Mouse (Mus musculus) heart, embryonic 10.5 days (tissue): ENCODE measurements around the gene Gm6268. TPM values are rescaled to one million over a fixed set of nuclear protein-coding genes. Genes with fewer than 3 reads are reported as not detected.

ENCODE experiments used
- DNase-seq: peaks from one replicate; pipeline ENCODE4 v3.0.0-alpha.2; 2017; ENCODE audit warnings: low spot score
- H3K27ac ChIP-seq: fragments of 300-500 bp; sonication (generic); 2 replicates; pipeline ENCODE4 v1.5.1; 2016; ENCODE audit warnings: mild to moderate bottlenecking
- H3K27me3 ChIP-seq: fragments of 300-500 bp; sonication (generic); 2 replicates; pipeline ENCODE4 v1.6.1; 2016; ENCODE audit warnings: mild to moderate bottlenecking; ENCODE audit not compliant: poor library complexity, insufficient read depth, severe bottlenecking
- H3K36me3 ChIP-seq: fragments of 300-500 bp; sonication (generic); 2 replicates; pipeline ENCODE4 v1.6.1; 2016; ENCODE audit warnings: mild to moderate bottlenecking, moderate library complexity
- H3K4me1 ChIP-seq: fragments of 300-500 bp; sonication (generic); 2 replicates; pipeline ENCODE4 v1.6.1; 2016; ENCODE audit warnings: mild to moderate bottlenecking
- H3K4me3 ChIP-seq: fragments of 300-500 bp; sonication (generic); 2 replicates; pipeline ENCODE4 v1.5.1; 2016; ENCODE audit warnings: mild to moderate bottlenecking, moderate library complexity
- H3K9me3 ChIP-seq: fragments of 300-500 bp; sonication (generic); 2 replicates; pipeline ENCODE4 v1.6.1; 2016; ENCODE audit warnings: mild to moderate bottlenecking, moderate library complexity
- WGBS: fragments of 180-500 bp; shearing (Covaris S2); methylation state at CpG from one replicate; pipeline ENCODE4 v1.1.7; 2016; 5-methylcytosine and 5-hydroxymethylcytosine counted together
- microRNA-seq: library from miRNA; unstranded; fragments of <30 nt; microRNA quantifications from one replicate; pipeline ENCODE4, GENCODE M21; 2017
- polyA plus RNA-seq: library from polyadenylated mRNA; unstranded; fragments of >200 nt; fragmentation: Nextera tagmentation; extraction: Ambion mirVana; gene quantifications from 2 replicates; pipeline ENCODE4 v1.2.1, GENCODE M21; 2016

Gene Gm6268
- not detected in 2 replicates for polyA plus RNA-seq

DNA sequence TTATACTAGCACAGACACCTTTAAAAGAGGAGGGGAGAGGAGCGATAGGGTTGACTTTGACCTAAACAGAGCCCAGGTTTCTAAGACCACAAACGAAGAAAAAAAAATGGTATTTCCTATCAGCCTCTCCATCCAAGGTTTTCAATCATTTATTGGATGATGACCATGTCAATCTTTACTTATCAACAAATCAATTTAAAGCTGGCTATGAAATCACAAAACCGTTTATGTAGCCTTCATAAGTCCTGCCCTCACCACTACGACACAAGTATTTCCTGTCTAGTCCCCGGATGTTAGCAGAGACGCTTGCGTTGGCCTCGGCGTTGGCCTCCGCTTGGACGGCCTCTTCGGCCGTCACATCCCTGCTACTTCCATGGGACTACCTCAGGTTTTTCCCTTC lies at the start of gene Gm6268:
Gene Gm6268 (plus strand): TSS at position 301 of the 400 bp plus-strand sequence.
- H3K27me3 ChIP-seq: no peaks in the 10 kb centered on the region
- H3K9me3 ChIP-seq: no peaks in the 10 kb centered on the region
- H3K36me3 ChIP-seq: no peaks in the 10 kb centered on the region
- no peak within 1 kb of the TSS for H3K27ac ChIP-seq
- no peak for DNase-seq
- no peaks in the 10 kb centered on the region for H3K4me1 ChIP-seq
- H3K4me3 ChIP-seq: no peak within 1 kb of the TSS
- WGBS: 90% methylated on average over 13 of the region's 13 CpGs

DNA sequence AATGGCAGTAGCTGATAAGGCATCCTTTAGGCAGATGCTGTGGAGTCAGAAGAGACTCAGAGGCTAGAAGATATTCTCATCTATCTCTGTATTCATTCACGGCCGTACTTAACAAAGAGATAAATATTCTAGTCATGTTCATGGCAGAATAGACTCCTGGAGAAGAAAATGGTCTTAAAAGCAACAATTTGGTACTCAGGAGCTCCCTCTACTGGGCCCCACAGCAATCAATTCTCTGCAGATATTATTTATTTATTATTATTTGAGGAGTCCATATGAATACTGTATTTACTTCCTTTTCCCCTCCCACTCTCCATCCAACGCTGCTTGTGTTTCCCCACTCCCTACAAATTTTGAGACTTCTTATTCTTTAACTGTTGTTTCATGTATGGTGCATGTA lies 48.6 kb upstream of the Gm6268 start:
- 60% methylated on average over 3 of the region's 3 CpGs for WGBS
- Histone ChIP-seq H3K27me3 (no peaks in the 10 kb centered on the region), H3K4me3 (no peak overlapping the region), H3K9me3 (no peaks in the 10 kb centered on the region), H3K36me3 (no peaks in the 10 kb centered on the region), H3K4me1 (no peaks in the 10 kb centered on the region), H3K27ac (no peak overlapping the region)
- DNase-seq: no peak

DNA sequence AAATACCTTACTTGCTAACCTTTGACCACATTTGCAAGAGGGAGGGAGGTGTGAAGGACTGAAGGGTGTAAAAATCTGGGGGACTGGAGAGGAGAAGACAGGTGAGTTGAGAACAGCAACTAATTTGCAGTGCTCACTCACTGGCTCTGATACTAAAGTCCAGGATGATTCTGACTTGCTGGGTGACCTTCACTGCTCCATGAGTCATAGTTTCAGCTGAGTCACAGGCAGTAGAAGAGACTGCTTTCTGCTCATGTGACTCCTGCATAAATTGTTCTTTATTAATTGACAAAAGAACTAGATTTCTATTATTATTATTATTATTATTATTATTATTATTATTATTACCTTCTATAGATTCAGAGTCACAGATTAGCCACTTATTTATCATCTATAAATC lies 15.7 kb upstream of the Gm6268 start:
- Histone ChIP-seq H3K27ac (no peak overlapping the region), H3K4me3 (no peak overlapping the region), H3K36me3 (no peaks in the 10 kb centered on the region), H3K9me3 (no peaks in the 10 kb centered on the region), H3K4me1 (no peaks in the 10 kb centered on the region), H3K27me3 (no peaks in the 10 kb centered on the region)
- no peak for DNase-seq

DNA sequence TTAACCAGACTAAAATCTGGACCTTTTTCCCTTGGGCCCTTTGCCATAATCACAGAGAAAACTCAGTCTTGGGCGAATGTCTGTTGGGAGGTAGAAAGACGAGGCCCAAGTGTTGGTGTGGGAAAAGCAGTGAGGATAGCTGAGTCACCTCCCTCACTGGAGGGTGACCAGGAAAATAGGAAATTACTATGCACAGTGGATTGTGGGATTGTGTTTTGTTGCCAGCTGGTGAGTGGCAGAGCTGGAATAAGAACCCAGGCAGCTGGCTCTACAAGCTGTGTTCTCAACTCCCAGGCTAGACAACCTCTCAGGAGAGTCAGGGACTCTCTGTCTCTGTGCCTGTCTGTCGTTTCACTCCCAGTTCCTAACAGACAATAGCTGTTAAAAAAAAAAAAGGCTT lies 11.1 kb upstream of the Gm6268 start:
- no peaks in the 10 kb centered on the region for H3K4me1 ChIP-seq
- H3K27me3 ChIP-seq: no peaks in the 10 kb centered on the region
- H3K27ac ChIP-seq: no peak overlapping the region
- DNase-seq: no peak
- H3K4me3 ChIP-seq: no peak overlapping the region
- 59% methylated on average over 3 of the region's 3 CpGs for WGBS
- no peaks in the 10 kb centered on the region for H3K9me3 ChIP-seq
- no peaks in the 10 kb centered on the region for H3K36me3 ChIP-seq

DNA sequence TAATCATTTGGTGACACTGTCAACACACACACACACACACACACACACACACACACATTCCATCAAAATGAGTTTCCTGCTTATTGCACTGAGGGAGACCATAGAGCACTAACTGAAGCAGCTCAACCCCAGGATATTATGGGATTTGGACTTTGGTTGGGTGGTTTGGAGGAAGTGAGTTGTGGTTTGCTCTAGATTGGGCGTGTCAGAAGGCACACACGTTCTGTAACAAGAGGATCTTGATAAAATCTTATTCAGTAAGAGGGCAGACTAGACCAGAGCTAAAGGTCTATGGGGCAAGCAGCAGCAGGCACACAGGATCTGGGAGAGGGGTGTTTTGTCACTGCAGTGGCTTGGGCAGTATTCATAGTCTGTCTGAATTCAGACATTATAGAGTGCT lies 10.6 kb upstream of the Gm6268 start:
- no peak overlapping the region for H3K4me3 ChIP-seq
- WGBS: 52% methylated on average over 2 of the region's 2 CpGs
- H3K36me3 ChIP-seq: no peaks in the 10 kb centered on the region
- no peak overlapping the region for H3K27ac ChIP-seq
- no peak for DNase-seq
- no peaks in the 10 kb centered on the region for H3K9me3 ChIP-seq
- H3K4me1 ChIP-seq: no peaks in the 10 kb centered on the region
- no peaks in the 10 kb centered on the region for H3K27me3 ChIP-seq

DNA sequence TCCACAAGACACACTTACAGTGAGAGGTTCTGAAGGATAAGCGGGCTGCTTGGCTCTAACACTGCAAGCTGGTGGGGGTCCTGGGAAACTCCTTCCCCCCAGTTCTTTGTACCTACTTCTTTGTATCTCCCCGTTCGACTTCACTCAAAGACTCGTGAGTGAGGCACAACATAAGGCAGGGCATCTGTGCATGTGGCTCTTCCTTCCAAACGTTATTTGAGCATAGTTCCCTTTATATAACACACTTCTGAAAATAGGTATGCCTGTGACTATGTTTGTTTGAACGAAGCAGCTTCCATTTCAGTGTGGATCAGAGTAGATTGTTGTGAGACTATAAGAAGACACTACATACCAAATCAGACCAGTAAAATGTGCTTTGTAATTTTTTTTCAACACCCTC lies 8.4 kb upstream of the Gm6268 start:
- 70% methylated on average over 6 of the region's 6 CpGs for WGBS

DNA sequence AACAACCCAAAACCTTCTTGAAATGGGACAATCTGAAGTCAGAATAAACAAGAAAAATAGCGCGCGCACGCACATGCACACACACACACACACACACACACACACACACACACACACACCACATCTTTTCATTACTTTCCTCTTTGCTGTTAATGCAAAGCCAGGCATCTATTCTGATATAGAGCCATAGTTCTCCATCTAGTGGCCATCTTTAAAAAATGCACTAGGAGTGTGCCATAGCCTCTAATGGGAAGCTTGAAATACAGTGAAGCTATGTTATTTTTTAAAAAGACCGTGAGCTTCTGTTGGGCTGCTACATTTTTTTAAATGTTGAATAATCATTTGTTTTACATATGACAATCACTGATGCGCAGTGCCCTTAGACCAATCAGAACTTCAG lies 7.8 kb upstream of the Gm6268 start:
- no peaks in the 10 kb centered on the region for H3K4me1 ChIP-seq
- 37% methylated on average over 6 of the region's 6 CpGs for WGBS
- H3K27ac ChIP-seq: no peak overlapping the region
- H3K4me3 ChIP-seq: no peak overlapping the region
- H3K36me3 ChIP-seq: no peaks in the 10 kb centered on the region
- H3K9me3 ChIP-seq: no peaks in the 10 kb centered on the region
- DNase-seq: no peak
- no peaks in the 10 kb centered on the region for H3K27me3 ChIP-seq

More for the DNA sequence above, 8.4 kb upstream of the Gm6268 start:
- Histone ChIP-seq H3K27me3 (no peaks in the 10 kb centered on the region), H3K36me3 (no peaks in the 10 kb centered on the region), H3K4me3 (no peak overlapping the region), H3K27ac (no peak overlapping the region), H3K4me1 (no peaks in the 10 kb centered on the region), H3K9me3 (no peaks in the 10 kb centered on the region)
- DNase-seq: no peak

DNA sequence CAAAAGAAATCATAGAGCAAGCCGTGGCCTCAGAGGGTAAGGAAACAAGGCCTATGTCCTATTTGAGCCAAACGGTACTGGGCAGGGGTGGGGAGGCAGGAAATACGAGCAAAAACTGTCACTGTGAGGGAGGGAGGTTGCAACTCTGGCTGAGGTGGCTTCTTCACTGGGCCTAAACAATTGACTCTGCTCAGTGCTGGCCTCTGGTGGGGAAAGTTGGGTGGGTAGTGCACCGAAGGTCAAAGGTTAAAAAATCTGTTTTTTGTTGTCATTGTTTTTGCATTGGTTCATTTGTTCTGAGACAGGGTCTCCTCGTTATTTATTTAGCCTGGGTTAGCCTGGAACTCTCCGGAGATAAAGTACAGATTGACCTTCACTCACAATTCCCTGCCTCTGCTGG lies 1.2 kb downstream of the Gm6268 start:
- Histone ChIP-seq H3K27ac (no peak overlapping the region), H3K9me3 (no peaks in the 10 kb centered on the region), H3K4me1 (no peaks in the 10 kb centered on the region), H3K27me3 (no peaks in the 10 kb centered on the region), H3K4me3 (no peak overlapping the region), H3K36me3 (no peaks in the 10 kb centered on the region)
- WGBS: 58% methylated on average over 6 of the region's 6 CpGs
- no peak for DNase-seq

DNA sequence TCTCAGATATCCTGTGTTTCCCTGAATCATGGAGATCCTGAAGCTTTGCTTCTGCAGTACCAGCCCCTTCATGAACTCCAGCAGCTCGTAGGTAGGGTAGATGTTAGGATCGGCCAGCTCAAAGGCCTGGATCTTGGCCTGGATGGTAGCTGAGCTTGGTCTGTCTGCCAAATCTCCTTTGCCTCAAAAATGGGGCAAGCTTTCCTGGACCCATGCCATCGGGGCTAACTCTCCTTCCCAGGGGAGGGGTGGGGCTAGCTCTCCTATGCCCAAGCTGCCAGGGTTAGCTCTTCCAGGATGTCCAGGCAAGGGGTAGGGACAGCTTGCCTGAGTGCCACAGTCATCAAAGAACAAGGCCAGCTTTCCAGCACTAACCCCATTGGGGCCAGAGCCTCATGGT lies 18.1 kb downstream of the Gm6268 start:
- H3K4me3 ChIP-seq: no peak overlapping the region
- H3K9me3 ChIP-seq: no peaks in the 10 kb centered on the region
- H3K27ac ChIP-seq: no peak overlapping the region
- DNase-seq: no peak
- no peaks in the 10 kb centered on the region for H3K4me1 ChIP-seq
- no peaks in the 10 kb centered on the region for H3K27me3 ChIP-seq
- H3K36me3 ChIP-seq: no peaks in the 10 kb centered on the region
- 79% methylated on average over 3 of the region's 3 CpGs for WGBS

DNA sequence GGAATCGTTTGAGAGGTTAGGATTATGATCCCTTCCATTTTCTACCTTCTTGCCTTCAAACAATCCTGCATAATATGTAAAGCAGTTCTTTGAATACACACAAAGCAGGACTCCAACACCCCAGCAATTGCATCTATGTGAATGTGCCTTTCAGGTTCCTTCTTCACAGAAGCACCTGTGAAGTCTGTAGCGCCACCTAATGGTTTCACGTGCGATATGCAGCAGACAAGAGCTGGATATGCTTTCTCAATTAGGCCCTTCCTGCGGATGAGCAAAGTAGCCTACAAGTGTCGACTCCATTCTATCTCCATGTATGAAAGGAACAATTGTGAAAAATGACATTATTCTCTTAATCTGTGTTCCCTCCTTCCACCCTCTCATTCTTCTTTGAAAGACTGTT lies 33.9 kb downstream of the Gm6268 start:
- DNase-seq: no peak
- Histone ChIP-seq H3K9me3 (no peaks in the 10 kb centered on the region), H3K4me3 (no peak overlapping the region), H3K36me3 (no peaks in the 10 kb centered on the region), H3K27ac (no peak overlapping the region), H3K27me3 (no peaks in the 10 kb centered on the region), H3K4me1 (no peaks in the 10 kb centered on the region)
- 38% methylated on average over 6 of the region's 6 CpGs for WGBS

DNA sequence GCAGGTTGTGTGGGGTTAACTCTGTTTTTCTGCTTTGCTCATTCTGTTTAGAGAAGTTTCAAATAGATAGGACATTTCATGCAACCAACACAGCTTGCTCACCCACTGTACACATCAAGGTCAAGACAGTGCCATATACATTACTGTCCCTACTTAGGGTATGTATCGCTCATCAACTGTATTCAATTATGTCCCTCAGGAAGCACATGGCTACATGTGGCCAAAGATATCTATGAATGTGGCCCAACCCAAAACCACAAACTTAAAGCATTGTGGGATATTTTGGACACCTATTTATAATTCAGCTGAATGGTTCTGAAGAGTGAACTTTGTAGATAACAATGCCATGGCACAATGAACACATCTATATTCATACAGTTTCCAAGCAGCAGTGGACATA lies 36.9 kb downstream of the Gm6268 start:
- WGBS: 85% methylated on average over 1 of the region's 1 CpGs
- Histone ChIP-seq H3K9me3 (no peaks in the 10 kb centered on the region), H3K27me3 (no peaks in the 10 kb centered on the region), H3K36me3 (no peaks in the 10 kb centered on the region), H3K27ac (no peak overlapping the region), H3K4me1 (no peaks in the 10 kb centered on the region), H3K4me3 (no peak overlapping the region)
- DNase-seq: no peak

Small RNA genes lying within 50 kb of the gene (microRNA-seq; reads per million reads assigned to microRNA genes)
- not detected for gene Gm44485

Other genes with a start within 250 kb of the Gm6268 start
- 3.7 and 5.1 TPM in 2 replicates for gene Zcchc12, start 205.4 kb upstream of the Gm6268 start, polyA plus RNA-seq
- 0.11 and 0.33 TPM in 2 replicates for gene Lonrf3, start 72.9 kb upstream of the Gm6268 start, polyA plus RNA-seq
- not detected in 2 replicates for gene Gm14569, start 90.5 kb downstream of the Gm6268 start, polyA plus RNA-seq
- 144 and 196 TPM in 2 replicates for gene Pgrmc1, start 196.9 kb downstream of the Gm6268 start, polyA plus RNA-seq
- 0.94 and 2.0 TPM in 2 replicates for gene Akap17b, start 244.1 kb downstream of the Gm6268 start, polyA plus RNA-seq